Mouse (Mus musculus) liver, postnatal 0 days (tissue): ENCODE results near the gene Nt5c1b.
A peak's percentile ranks its signal among the peaks of the same experiment; 100 is the strongest.

Experiments used
- CTCF ChIP-seq: sonication (generic); IDR thresholded peaks from 2 replicates; pipeline ENCODE4 v1.5.1; 2016; ENCODE audit warnings: antibody characterized with exemption, low read depth
- EP300 ChIP-seq: IDR thresholded peaks from 2 replicates; pipeline ENCODE4 v1.6.1; 2016; ENCODE audit warnings: antibody characterized with exemption, low read depth, mild to moderate bottlenecking

DNA sequence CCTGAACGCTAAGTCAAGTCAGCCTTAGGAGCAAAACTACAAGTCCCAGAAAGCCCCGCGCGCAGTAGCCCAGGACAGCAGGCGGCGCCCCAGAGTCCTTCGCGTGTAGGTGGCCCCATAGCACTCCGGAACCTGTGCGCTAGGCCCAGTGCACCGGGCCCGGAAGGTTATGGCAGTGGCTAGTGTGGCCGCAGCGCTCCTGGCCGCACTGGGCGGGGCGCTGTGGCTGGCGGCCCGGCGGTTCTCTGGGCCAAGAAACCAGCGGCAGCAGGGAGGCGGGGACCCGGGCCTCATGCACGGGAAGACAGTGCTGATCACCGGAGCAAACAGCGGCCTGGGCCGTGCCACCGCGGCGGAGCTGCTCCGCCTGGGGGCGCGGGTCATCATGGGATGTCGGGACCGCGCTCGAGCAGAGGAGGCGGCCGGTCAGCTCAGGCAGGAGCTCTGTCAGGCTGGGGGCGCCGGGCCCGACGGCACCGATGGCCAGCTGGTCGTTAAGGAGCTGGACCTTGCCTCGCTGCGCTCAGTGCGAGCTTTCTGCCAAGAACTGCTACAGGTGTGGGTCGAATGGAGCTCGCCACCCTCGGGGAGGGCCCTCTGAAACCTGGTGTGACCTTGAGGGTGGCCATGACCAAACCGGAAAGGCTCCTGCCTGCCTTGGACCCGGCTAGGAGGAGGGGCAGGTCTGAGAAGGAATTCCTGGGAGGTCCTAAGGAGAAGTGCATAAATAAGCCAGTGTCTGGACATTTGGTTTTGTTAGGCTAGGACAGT is 21.1 kb downstream of the Nt5c1b start, which contains the start of gene Rdh14:
- TF ChIP-seq CTCF (peak; percentile 85), EP300 (no peak)
